Mouse (Mus musculus) ES-E14 (cell line): ENCODE results near the gene Fitm2. TPM values are rescaled to one million over a fixed set of nuclear protein-coding genes. Genes with fewer than 3 reads are reported as not detected.
A peak's percentile ranks its signal among the peaks of the same experiment; 100 is the strongest.

ENCODE experiments used
- DNase-seq: peaks from one replicate; pipeline ENCODE4 v3.0.0-alpha.2; 2013; ENCODE audit warnings: low read depth, low spot score
- H3K27ac ChIP-seq: 2 replicates; pipeline ENCODE4 v1.5.1; 2012; ENCODE audit warnings: low read depth, mild to moderate bottlenecking, low read length, moderate library complexity, mixed read lengths; ENCODE audit not compliant: poor library complexity, insufficient read depth, severe bottlenecking
- H3K36me3 ChIP-seq: 2 replicates; pipeline ENCODE4 v1.6.1; 2012; ENCODE audit warnings: mild to moderate bottlenecking, low read length, moderate library complexity, mixed read lengths; ENCODE audit not compliant: control insufficient read depth, poor library complexity, insufficient read depth, severe bottlenecking
- H3K4me1 ChIP-seq, 2 experiments: fragments of 150-350 bp in 1 of 2; sonication (generic) in 1 of 2; 2 replicates each; pipeline ENCODE4 v1.6.1; 2012; ENCODE audit warnings: low read length in 2 of 2, mild to moderate bottlenecking in 1 of 2, mixed read lengths in 1 of 2; ENCODE audit not compliant: control insufficient read depth in 2 of 2, insufficient read depth in 2 of 2, poor library complexity in 1 of 2
- H3K4me3 ChIP-seq, 2 experiments: fragments of 150-350 bp in 1 of 2; sonication (generic) in 1 of 2; 2 replicates each; pipeline ENCODE4 v1.5.1; 2012; ENCODE audit warnings: low read length in 2 of 2, low read depth in 1 of 2, mild to moderate bottlenecking in 1 of 2, mixed read lengths in 1 of 2; ENCODE audit not compliant: insufficient read depth in 1 of 2, poor library complexity in 1 of 2, severe bottlenecking in 1 of 2
- H3K9ac ChIP-seq: 2 replicates; pipeline ENCODE4 v1.6.1; 2012; ENCODE audit warnings: low read depth, mild to moderate bottlenecking, low read length, mixed read lengths; ENCODE audit not compliant: poor library complexity, insufficient read depth, severe bottlenecking
- H3K9me3 ChIP-seq: fragments of 150-350 bp; sonication (generic); 2 replicates; pipeline ENCODE4 v1.6.1; 2012; ENCODE audit warnings: low read depth, mild to moderate bottlenecking, low read length; ENCODE audit not compliant: control insufficient read depth, insufficient read depth
- CHD2 ChIP-seq: IDR thresholded peaks from 2 replicates; pipeline ENCODE4 v1.6.1; 2014; ENCODE audit warnings: mild to moderate bottlenecking, low read depth, low read length, inconsistent platforms
- HCFC1 ChIP-seq: IDR thresholded peaks from 2 replicates; pipeline ENCODE4 v1.6.1; 2012; ENCODE audit warnings: low read length, inconsistent platforms, borderline replicate concordance; ENCODE audit not compliant: insufficient read depth
- MAFK ChIP-seq: IDR thresholded peaks from 2 replicates; pipeline ENCODE4 v1.6.1; 2014; ENCODE audit warnings: mild to moderate bottlenecking, low read depth, low read length, inconsistent platforms; ENCODE audit not compliant: insufficient read depth
- ZC3H11A ChIP-seq: IDR thresholded peaks from 2 replicates; pipeline ENCODE4 v1.6.1; 2012; ENCODE audit warnings: low read depth, mild to moderate bottlenecking, inconsistent platforms, low read length, borderline replicate concordance
- ZNF384 ChIP-seq: IDR thresholded peaks from 2 replicates; pipeline ENCODE4 v1.6.1; 2012; ENCODE audit warnings: low read depth, low read length, inconsistent platforms
- in situ Hi-C, 2 experiments: fragments of 600-800 bp; cut with MboI; formaldehyde crosslinking; loops; one replicate each; pipeline ENCODE4 v1.15.1; 2025; ENCODE audit warnings: low sequenced_read_pairs in 2 of 2, inconsistent platforms in 1 of 2; ENCODE audit not compliant: unreplicated experiment in 2 of 2
- total RNA-seq: library from RNA; depleted of rRNA; stranded (reverse); fragments of 300-350 nt; gene quantifications from 2 replicates; pipeline ENCODE4 v1.2.3, GENCODE M21; 2012

Gene Fitm2
- total RNA-seq, 1 experiment = 23.4 TPM

DNA sequence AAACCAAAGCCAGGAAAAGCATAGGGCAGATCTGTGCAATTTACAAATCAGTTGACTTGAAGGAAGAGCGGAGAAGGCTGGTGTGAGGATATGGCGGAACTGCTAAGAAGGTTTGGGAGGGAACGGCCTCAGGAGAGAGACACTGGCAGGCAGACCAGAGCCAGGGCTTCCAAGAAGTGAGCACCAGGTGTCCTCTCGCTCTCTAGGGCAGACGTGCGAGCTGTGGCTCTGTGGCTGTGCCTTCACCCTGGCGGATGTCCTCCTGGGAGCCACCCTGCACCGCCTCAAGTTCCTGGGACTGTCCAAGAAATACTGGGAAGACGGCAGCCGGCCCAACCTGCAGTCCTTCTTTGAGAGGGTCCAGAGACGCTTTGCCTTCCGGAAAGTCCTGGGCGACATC lies 19.1 kb downstream of the Fitm2 start:
- no peak overlapping the region; the same call in 1 of the 2 replicates for H3K9ac ChIP-seq
- no peak overlapping the region for H3K27ac ChIP-seq
- peaks cover 5% of the 10 kb centered on the region in 2 experiments; a peak in 2 of 4 replicates for H3K4me1 ChIP-seq
- no peaks in the 10 kb centered on the region for H3K36me3 ChIP-seq
- TF ChIP-seq ZC3H11A (no peak), MAFK (no peak), CHD2 (no peak), ZNF384 (no peak), HCFC1 (no peak)
- DNase-seq = no peak
- peak overlapping the region in 1 of 2 experiments; percentile 33; a peak in 1 of 4 replicates for H3K4me3 ChIP-seq
- in situ Hi-C loops = no loop called here
- H3K9me3 ChIP-seq = no peaks in the 10 kb centered on the region

DNA sequence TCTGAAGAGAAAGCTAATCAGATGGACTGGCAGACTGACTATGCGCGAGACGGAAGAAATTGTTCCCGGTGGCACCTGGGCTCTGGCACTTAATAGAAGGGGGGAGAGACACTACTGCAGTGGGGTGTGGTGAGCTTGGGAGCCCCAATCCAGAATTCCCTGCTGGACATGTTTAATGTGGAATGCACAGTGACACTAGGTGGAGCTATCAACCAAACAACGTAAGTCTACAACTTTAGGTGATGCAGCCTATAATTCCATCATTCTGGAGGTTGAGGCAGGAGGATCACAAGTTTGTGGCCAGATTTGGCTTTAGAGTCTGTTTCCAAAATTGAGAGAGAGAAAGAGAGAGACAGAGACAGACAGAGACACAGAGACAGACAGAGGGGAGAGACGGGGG lies 19.7 kb downstream of the Fitm2 start:
- in situ Hi-C loops = no loop called here
- no peak overlapping the region for H3K9ac ChIP-seq
- no peak for DNase-seq
- TF ChIP-seq ZNF384 = no peak
- H3K36me3 ChIP-seq = no peaks in the 10 kb centered on the region
- H3K4me3 ChIP-seq = no peak overlapping the region
- H3K27ac ChIP-seq = no peak overlapping the region
- H3K9me3 ChIP-seq = no peaks in the 10 kb centered on the region
- peaks cover 4 to 5% of the 10 kb centered on the region in 2 experiments; a peak in 2 of 4 replicates for H3K4me1 ChIP-seq

DNA sequence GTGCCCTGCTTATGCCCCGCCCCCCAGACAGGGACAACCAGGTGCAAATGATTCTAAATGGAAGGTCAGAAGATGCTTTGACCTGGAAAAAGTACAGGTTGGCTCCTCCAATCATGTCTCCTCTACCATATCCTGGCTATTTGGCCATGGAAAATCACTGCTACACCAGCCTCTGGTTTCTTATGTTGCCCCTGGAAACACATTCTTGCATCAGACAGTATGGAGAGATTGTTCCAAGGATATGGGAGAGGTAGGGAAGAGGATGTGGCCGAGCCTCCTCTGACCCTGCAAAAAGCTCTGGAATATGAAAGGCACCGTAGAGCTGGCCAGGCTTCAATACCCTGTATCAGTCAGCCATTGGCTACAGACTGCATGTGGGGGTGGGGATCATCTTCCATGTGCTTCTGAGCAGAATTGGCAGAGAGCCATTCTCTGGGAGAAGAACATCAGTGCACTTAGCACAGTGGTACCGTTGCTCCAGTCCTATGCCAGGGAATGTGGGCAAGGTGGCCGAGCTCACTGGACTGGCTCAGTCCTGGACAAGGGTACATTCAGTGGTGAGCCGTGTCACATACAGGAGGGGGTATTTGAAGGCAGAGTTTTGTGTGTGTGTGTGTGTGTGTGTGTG lies 21.6 kb downstream of the Fitm2 start:
- no peak for DNase-seq
- H3K9me3 ChIP-seq = no peaks in the 10 kb centered on the region
- TF ChIP-seq MAFK (no peak), ZC3H11A (no peak), CHD2 (no peak), HCFC1 (no peak), ZNF384 (no peak)
- no peak overlapping the region for H3K27ac ChIP-seq
- no peaks in the 10 kb centered on the region for H3K36me3 ChIP-seq
- in situ Hi-C loops = no loop called here
- no peak overlapping the region for H3K9ac ChIP-seq
- H3K4me1 ChIP-seq = peaks cover 4 to 5% of the 10 kb centered on the region in 2 experiments; a peak in 2 of 4 replicates
- H3K4me3 ChIP-seq = no peak overlapping the region

DNA sequence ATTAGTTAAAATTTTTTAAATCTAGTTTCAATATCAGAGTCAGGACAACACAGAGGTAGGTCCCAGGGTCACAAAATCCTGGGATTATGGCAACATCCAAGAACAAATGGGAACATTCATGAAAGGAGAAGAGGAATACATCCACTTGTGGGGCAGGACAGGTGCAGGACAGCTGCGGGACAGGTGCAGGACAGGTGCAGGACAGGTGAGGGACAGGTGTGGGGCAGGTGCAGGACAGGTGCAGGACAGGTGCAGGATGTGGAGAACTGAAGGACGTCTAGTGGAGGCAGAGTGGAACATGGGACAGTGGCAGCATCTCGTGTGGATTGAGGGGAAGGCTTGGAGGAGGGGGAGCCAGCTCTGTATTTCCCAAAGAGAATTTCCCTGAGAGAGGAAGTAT lies 23.2 kb downstream of the Fitm2 start:
- H3K9me3 ChIP-seq = no peaks in the 10 kb centered on the region
- in situ Hi-C loops = no loop called here
- no peak overlapping the region for H3K9ac ChIP-seq
- TF ChIP-seq ZNF384 (no peak), ZC3H11A (no peak), HCFC1 (no peak), MAFK (no peak), CHD2 (no peak)
- peaks cover 0 to 3% of the 10 kb centered on the region in 2 experiments; a peak in 2 of 4 replicates for H3K4me1 ChIP-seq
- H3K36me3 ChIP-seq = no peaks in the 10 kb centered on the region
- H3K4me3 ChIP-seq = no peak overlapping the region
- H3K27ac ChIP-seq = no peak overlapping the region
- DNase-seq = no peak

DNA sequence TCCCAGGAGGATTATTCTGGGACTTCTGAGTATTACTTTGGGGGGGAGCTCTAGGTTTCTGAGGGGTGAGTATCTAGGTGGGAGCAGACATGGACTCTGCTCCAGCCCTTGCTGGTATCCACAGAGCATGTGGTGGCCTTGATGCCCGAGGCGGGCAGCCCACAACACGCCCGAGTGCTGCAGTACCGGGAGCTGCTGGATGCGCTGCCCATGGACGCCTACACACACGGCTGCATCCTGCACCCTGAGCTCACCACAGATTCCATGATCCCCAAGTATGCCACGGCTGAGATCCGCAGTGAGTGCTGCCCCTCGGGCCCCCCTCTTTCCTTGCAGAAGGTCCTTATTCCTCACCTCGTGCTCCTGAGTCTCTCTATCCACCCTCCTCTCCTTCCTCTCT lies 25.1 kb downstream of the Fitm2 start:
- no peak for DNase-seq
- no peak overlapping the region for H3K9ac ChIP-seq
- in situ Hi-C loops = no loop called here
- H3K4me1 ChIP-seq = peaks cover 0 to 2% of the 10 kb centered on the region in 2 experiments; a peak in 1 of 4 replicates
- no peaks in the 10 kb centered on the region for H3K9me3 ChIP-seq
- H3K36me3 ChIP-seq = no peaks in the 10 kb centered on the region
- TF ChIP-seq ZC3H11A (no peak), MAFK (no peak), CHD2 (no peak), ZNF384 (no peak), HCFC1 (no peak)
- no peak overlapping the region for H3K27ac ChIP-seq
- no peak overlapping the region for H3K4me3 ChIP-seq
